Mouse (Mus musculus): ENCODE results near the gene Morn2.

- TF ChIP-seq CTCF (IDR thresholded peaks at IDR 0.05; ENCODE audit: low read depth) (no peak), EP300 (IDR thresholded peaks at IDR 0.05; ENCODE audit: low read depth) (no peak)
Observed at GRCm38 (mm10) chr17:80241594-80241993, 48.4 kb upstream of the Morn2 start.
